Mouse (Mus musculus) gastrocnemius, postnatal 10 days (tissue): Measurements from ENCODE around the gene Dlst. TPM values are rescaled to one million over a fixed set of nuclear protein-coding genes. Genes with fewer than 3 reads are reported as not detected.

Source experiments
- DNase-seq: peaks from one replicate; pipeline ENCODE4 v3.0.0; 2021; ENCODE audit warnings: mixed read lengths
- long read RNA-seq, 2 experiments: library from polyadenylated mRNA; stranded (forward); transcript quantifications; one replicate each; pipeline ENCODE4 v2.0.0; 2021
- total RNA-seq, 2 experiments: library from RNA; stranded (reverse); gene quantifications; 2 replicates each; pipeline ENCODE4 v1.2.3; 2021

Dlst gene
- total RNA-seq, result 100 to 1,000 TPM; 284 to 308 TPM
- long read RNA-seq, experiment 1, transcript Dlst-201 (15 exons, 2,764 nt), result major isoform, 160 of 227 reads
- long read RNA-seq, experiment 1, partial matches to known transcripts, result 41 of 227 reads
- long read RNA-seq, experiment 1, other reads (novel, unspliced or antisense), result 18 of 227 reads
- long read RNA-seq, experiment 2, transcript Dlst-201 (15 exons, 2,764 nt), result major isoform, 182 of 263 reads
- long read RNA-seq, experiment 2, partial matches to known transcripts, result 62 of 263 reads
- long read RNA-seq, experiment 2, other reads (novel, unspliced or antisense), result 15 of 263 reads

DNA sequence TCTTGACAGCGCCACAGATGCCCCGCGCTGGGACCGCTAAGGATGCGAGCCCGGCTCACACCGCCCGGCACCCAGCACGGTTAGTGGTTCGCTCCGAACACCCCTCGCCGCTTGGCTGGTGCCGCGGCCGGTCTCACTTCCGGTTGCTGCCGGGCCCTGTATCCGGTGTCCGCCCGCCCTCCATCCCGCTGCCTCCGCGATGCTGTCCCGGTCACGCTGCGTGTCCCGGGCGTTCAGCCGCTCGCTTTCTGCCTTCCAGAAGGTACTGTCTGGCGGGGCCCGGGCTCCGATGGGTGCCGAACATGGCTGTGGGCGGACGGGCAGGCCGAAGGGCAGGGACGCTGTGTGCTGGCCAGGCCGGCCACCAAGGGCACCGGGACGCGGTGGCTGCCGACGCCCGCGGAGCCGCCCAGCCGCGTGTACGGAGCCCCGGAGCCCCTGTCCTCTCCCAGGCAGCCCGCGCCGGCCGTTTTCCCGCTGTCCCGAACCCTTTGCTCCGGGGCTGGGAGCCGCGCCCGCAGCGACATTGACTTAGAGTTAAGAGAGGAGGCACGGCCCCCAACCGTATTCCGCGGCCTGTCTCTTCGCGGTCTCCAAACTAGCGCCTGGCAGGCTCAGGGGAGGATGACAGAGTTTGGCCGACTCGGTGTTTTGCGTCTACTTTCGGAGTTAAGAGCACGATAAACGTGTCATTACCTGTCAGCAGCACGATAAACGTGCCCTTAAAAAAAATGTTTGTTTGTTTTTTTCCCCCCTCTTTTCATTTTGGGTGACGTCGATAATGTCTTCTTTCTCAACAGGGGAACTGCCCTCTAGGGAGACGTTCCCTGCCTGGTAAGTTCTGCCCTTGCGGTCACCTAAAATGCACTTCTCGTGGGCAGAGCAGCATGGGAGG, at the start of gene Dlst, which contains the start of gene Prox2:
Gene Dlst, plus strand, starts transcription at position 136 of the 895 bp plus-strand sequence.
Gene Prox2, minus strand, starts transcription at position 62 of the 895 bp plus-strand sequence.
- peak; percentile 89 for DNase-seq

DNA sequence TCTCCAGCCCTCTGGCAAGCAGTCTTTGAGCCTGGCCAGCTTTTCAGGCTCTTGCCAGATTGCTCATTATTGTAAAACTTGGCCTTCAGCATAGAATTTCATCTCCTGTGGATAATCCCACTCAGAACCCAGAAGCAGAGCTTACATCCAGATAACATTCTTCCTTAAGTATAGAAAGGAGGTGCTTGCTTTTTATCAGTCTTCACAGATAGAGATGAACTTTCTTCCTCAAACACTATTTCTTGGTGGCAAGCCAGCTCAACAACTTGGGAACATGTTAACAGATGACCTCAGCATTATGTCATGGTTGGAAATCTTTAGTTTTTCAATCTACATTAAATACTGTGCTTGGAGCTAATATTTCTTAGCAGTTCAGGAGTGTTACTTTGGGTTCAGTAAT, 39.6 kb upstream of the Dlst start:
- DNase-seq, result no peak

- no peak for DNase-seq
Measured at GRCm38 (mm10) chr12:85077100-85077499, 33.5 kb upstream of the Dlst start.

DNA sequence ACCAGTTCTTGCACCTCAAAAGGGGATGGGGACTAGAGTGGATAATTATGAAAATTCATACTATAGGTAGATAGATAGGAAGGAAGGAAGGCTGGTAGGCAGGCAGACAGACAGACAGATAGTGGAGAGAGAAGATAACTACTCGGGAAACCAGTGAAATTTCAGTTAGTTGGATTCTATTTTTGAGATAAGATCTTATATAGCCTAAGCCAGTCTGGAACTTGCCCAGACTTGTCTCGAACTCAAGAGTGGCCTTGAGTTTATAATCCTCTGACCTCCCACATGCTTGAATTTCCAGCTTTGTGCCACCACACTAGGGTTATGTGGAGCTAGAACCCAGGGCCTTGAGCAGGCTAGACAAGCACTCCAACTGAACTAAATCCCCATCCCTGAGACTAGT, 26.4 kb upstream of the Dlst start:
- no peak for DNase-seq

DNA sequence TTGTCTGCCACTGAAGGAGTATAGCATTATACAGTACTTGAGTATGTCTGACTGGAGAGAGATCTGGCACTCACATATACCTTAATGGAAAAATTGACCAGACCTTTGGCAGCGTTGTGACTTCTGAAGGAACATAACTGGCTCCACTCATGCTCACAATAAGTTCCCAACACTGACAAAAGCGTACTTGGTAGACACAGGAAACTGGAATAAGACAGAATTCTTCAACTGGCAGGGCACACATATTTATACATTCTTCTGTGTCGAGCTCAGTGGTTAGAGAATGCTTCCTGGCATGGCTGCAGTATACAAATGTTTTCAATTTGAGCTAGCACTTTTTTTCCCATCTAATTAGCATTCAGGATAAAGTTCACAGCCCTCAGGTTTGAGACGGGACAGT, 25.7 kb upstream of the Dlst start:
- DNase-seq, result no peak

DNA sequence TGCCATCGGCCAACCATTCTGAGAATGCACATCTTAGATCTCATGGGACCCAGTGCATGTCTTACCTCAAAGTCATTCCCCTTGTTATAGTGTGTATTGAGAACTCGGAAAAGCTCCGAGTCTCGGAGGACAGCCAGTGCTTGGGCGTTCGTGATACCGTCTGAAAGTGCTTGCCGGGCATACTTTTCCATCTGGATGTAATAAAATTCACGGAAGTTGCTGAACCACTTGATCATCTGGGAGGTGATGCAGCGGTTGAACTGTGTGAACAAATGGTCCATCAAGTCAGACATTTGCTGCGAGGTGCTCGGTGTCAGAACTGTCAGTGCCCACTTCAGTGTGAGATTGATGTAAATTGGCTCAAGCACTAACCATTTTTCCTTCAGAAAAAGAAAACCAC, 22.8 kb upstream of the Dlst start:
- no peak for DNase-seq

- no peak for DNase-seq
Measured at GRCm38 (mm10) chr12:85091190-85091589, 19.4 kb upstream of the Dlst start.

DNA sequence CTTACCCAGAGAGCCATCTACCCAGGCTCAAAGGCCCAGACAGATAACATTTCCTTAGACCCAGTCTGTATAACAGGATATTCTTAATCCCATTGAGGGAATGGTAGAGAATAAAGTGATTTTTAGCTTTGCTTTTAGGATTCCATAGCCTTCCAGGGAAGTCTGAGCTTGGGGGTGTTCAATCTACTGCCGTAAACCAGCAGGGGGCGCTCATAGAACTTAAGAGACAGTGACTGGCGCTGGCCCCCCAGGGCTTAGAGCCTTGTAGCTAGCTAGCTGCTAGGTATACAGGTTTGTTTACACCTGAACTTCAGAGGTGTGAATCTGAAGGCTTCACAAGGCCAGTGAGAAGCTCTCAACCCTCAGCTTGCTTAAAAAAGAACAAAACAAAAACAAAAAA, 18.4 kb upstream of the Dlst start:
- DNase-seq, result peak; percentile 82

DNA sequence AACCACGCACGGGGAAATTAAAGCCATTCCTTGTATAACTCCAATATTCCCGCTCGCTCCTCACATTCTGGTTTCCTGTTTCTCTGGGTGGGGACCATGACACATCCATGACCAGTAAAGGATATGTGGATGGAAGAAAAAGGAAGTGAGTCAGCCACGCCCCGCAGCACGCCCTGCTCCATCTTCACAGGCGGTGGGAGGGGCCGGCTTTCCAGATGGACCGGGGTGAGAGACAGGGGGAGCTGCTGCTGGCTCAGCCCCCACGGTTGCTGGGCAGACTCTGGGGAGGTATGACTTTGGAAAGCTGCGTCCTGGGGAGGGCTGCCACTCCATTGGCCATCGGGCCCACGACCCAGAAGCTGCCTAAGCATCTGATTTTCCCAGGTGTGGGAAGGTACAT, 16.6 kb upstream of the Dlst start:
- peak; percentile 64 for DNase-seq

- DNase-seq, result peak; percentile 65
Measured at GRCm38 (mm10) chr12:85094706-85095105, 15.9 kb upstream of the Dlst start.

- DNase-seq, result no peak
Measured at GRCm38 (mm10) chr12:85095146-85095545, 15.5 kb upstream of the Dlst start.

- DNase-seq, result no peak
Measured at GRCm38 (mm10) chr12:85095859-85096258, 14.8 kb upstream of the Dlst start.

- DNase-seq, result no peak
Measured at GRCm38 (mm10) chr12:85101001-85101400, 9.6 kb upstream of the Dlst start.

- no peak for DNase-seq
Measured at GRCm38 (mm10) chr12:85101521-85102106, 9.0 kb upstream of the Dlst start.

- DNase-seq, result no peak
Measured at GRCm38 (mm10) chr12:85103096-85103495, 7.5 kb upstream of the Dlst start.

- no peak for DNase-seq
Measured at GRCm38 (mm10) chr12:85104789-85105188, 5.8 kb upstream of the Dlst start.

GRCm38 (mm10) chr12:85106292-85106691, 4.3 kb upstream of the Dlst start:
- no peak for DNase-seq

DNA sequence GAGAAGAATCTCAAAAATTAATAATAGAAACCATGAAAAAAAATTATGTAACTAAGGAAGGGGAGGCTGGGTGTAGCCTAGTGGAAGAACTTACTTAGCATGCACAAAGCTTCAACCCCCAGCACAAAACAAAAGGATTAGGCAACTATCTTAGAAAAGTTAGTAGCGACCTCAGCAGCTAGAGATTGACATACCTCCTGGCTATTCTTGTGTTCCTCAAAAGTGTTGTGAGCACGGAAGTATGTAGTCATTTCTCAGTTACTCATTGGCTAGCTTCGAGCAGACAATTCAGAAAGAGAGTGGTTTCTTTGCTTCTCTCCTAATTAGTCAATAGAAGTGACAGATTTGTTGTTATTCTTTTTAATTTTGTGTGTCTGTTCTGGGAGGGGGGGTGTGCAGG, 2.0 kb upstream of the Dlst start:
- no peak for DNase-seq

GRCm38 (mm10) chr12:85109426-85109825, 1.2 kb upstream of the Dlst start:
- DNase-seq, result no peak

GRCm38 (mm10) chr12:85110011-85110697, 479 bp upstream of the Dlst start:
- no peak for DNase-seq

- no peak for DNase-seq
Measured at GRCm38 (mm10) chr12:85112550-85113251, 2.1 kb downstream of the Dlst start.

- no peak for DNase-seq
Measured at GRCm38 (mm10) chr12:85113337-85113736, 2.7 kb downstream of the Dlst start.
